Mouse (Mus musculus) midbrain, embryonic 16.5 days (tissue): ENCODE measurements at regions not wholly inside any gene's neighbourhood (a gene's known extent, or its start where the extent isn't known, plus 50 kb on each side); places are given as distances from the start of the nearest gene placed in this dataset.
A peak's percentile ranks its signal among the peaks of the same experiment; 100 is the strongest.

Source experiments
- ATAC-seq: fragments of 200-750 bp; cut with Nextera tagmentation; 2 replicates; pipeline ENCODE4 v1.8.0; 2017; ENCODE audit warnings: moderate TSS enrichment
- H3K27ac ChIP-seq: fragments of 300-500 bp; sonication (generic); 2 replicates; pipeline ENCODE4 v1.5.1; 2014; ENCODE audit warnings: mild to moderate bottlenecking, low read length, mixed read lengths
- H3K27me3 ChIP-seq: fragments of 300-500 bp; sonication (generic); 2 replicates; pipeline ENCODE4 v1.6.1; 2014; ENCODE audit warnings: low read depth, low read length, mixed read lengths; ENCODE audit not compliant: control insufficient read depth, insufficient read depth
- H3K36me3 ChIP-seq: fragments of 300-500 bp; sonication (generic); 2 replicates; pipeline ENCODE4 v1.6.1; 2014; ENCODE audit warnings: mild to moderate bottlenecking, low read length, moderate library complexity, mixed read lengths; ENCODE audit not compliant: control insufficient read depth, insufficient read depth
- H3K4me1 ChIP-seq: fragments of 300-500 bp; sonication (generic); 2 replicates; pipeline ENCODE4 v1.6.1; 2014; ENCODE audit warnings: mild to moderate bottlenecking, low read length, mixed read lengths; ENCODE audit not compliant: control insufficient read depth, insufficient read depth
- H3K4me2 ChIP-seq: fragments of 300-500 bp; sonication (generic); 2 replicates; pipeline ENCODE4 v1.6.1; 2014; ENCODE audit warnings: mild to moderate bottlenecking, low read length, mixed read lengths
- H3K4me3 ChIP-seq: fragments of 300-500 bp; sonication (generic); 2 replicates; pipeline ENCODE4 v1.5.1; 2014; ENCODE audit warnings: low read depth, mild to moderate bottlenecking, low read length, moderate library complexity, mixed read lengths
- H3K9ac ChIP-seq: fragments of 300-500 bp; sonication (generic); 2 replicates; pipeline ENCODE4 v1.6.1; 2014; ENCODE audit warnings: low read depth, low read length, mixed read lengths
- H3K9me3 ChIP-seq: fragments of 300-500 bp; sonication (generic); replicated peaks from 2 replicates; pipeline ENCODE4 v1.6.1; 2014; ENCODE audit warnings: mild to moderate bottlenecking, low read length, mixed read lengths; ENCODE audit not compliant: control insufficient read depth, poor library complexity, severe bottlenecking
- WGBS: fragments of 180-500 bp; shearing (Covaris S2); extraction: QIAGEN DNeasy Blood & Tissue Kit; methylation state at CpG from one replicate; pipeline ENCODE4 v1.1.7; 2014; 5-methylcytosine and 5-hydroxymethylcytosine counted together

- H3K27me3 ChIP-seq, result no peaks in the 10 kb centered on the region
- 16% methylated on average over 6 of the region's 6 CpGs for WGBS
- H3K36me3 ChIP-seq, result no peaks in the 10 kb centered on the region
- no peak overlapping the region for H3K4me2 ChIP-seq
- peak overlapping the region; percentile 2; the same call in 1 of the 2 replicates for H3K27ac ChIP-seq
- ATAC-seq, result peak; percentile 81
- no peak overlapping the region for H3K4me3 ChIP-seq
- H3K9ac ChIP-seq, result no peak overlapping the region
- no peaks in the 10 kb centered on the region for H3K9me3 ChIP-seq
- peaks cover 15% of the 10 kb centered on the region for H3K4me1 ChIP-seq
These were observed 249.4 kb upstream of the Mki67 start for GRCm38 (mm10) chr7:135965528-135965927.

- H3K9me3 ChIP-seq, result no peaks in the 10 kb centered on the region
- H3K9ac ChIP-seq, result no peak overlapping the region
- no peaks in the 10 kb centered on the region for H3K36me3 ChIP-seq
- peaks cover 15% of the 10 kb centered on the region for H3K4me1 ChIP-seq
- H3K27ac ChIP-seq, result 0 out of 2 replicates have a peak overlapping the region, but pooled peaks have one; percentile 2
- no peaks in the 10 kb centered on the region for H3K27me3 ChIP-seq
- WGBS, result 43% methylated on average over 4 of the region's 4 CpGs
- no peak overlapping the region for H3K4me3 ChIP-seq
- H3K4me2 ChIP-seq, result no peak overlapping the region
- ATAC-seq, result no peak
These were observed 250.1 kb upstream of the Mki67 start for GRCm38 (mm10) chr7:135966231-135966630.

DNA sequence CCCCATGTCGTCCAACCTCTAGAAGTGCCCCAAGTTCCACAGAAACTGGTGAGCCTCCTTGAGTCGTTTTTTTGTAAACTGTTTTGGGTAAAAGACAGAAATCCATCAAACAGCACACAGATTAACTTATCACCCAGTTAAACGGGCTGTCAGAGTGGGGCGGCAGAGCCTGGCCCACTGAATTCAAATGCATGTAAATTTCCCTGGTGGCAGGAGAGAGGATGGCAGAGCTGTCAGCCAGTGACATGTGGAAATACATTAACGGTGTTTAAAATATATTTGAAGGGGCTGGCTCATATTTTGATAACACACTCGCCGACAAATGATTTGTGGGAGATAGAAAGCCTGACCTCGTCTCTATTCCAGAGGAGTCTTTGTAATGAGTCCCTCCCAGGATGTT is 252.5 kb upstream of the Mki67 start:
- 49% methylated on average over 8 of the region's 8 CpGs for WGBS
- Histone ChIP-seq H3K9ac (no peak overlapping the region), H3K36me3 (no peaks in the 10 kb centered on the region), H3K27me3 (no peaks in the 10 kb centered on the region; the same call in 1 of the 2 replicates), H3K4me1 (peaks cover 15% of the 10 kb centered on the region), H3K27ac (no peak overlapping the region), H3K9me3 (no peaks in the 10 kb centered on the region), H3K4me3 (no peak overlapping the region), H3K4me2 (no peak overlapping the region)
- ATAC-seq, result no peak

DNA sequence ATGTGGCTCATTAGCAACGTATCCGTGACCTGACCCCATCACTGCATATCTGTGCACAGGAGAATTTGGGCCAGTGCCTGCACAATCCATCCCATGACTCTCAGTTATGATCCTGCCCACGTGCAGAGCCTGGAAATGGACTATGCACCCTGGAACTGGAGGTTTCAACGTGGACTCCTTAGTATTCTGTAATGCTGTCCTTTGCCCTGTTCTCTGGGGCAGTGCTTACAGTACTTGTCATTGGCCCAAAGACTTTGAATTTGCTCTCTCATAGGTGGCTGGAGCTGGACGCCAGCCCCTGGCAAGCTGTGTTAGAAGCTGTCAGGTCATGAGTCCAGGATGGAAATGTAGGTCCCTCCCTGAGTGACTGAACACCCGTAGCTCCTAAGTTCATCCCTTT is 269.9 kb upstream of the Mki67 start:
- H3K4me2 ChIP-seq, result no peak overlapping the region
- no peak overlapping the region for H3K27ac ChIP-seq
- 85% methylated on average over 6 of the region's 6 CpGs for WGBS

DNA sequence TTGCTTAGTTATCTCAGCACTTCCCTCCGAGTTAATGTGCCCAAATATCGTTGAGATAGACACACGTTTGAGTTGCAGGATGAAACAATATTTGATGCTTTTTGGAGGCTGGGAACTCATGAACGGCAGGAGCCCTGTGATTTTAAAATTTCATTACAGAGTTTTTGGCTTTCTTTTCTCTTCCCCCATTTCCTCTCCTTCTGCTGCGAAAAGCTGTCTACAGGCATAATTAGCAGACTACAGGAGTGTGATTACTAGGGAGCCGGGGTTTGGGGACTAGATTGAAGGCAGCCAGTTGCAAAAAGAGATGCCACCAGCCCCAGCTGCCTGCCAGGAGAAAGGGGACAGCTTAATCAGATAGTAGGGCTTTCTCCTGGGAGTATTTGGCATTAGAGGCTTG is 274.2 kb upstream of the Mki67 start:
- no peak overlapping the region for H3K4me3 ChIP-seq
- no peak for ATAC-seq
- 50% methylated on average over 6 of the region's 6 CpGs for WGBS
- H3K4me1 ChIP-seq, result no peaks in the 10 kb centered on the region
- no peaks in the 10 kb centered on the region for H3K27me3 ChIP-seq
- H3K27ac ChIP-seq, result no peak overlapping the region
- no peak overlapping the region for H3K4me2 ChIP-seq
- no peaks in the 10 kb centered on the region for H3K36me3 ChIP-seq
- no peak overlapping the region for H3K9ac ChIP-seq
- H3K9me3 ChIP-seq, result no peaks in the 10 kb centered on the region

More for the DNA sequence above, 269.9 kb upstream of the Mki67 start:
- Histone ChIP-seq H3K9me3 (no peaks in the 10 kb centered on the region), H3K4me3 (no peak overlapping the region), H3K4me1 (no peaks in the 10 kb centered on the region), H3K36me3 (no peaks in the 10 kb centered on the region), H3K27me3 (no peaks in the 10 kb centered on the region), H3K9ac (no peak overlapping the region)
- ATAC-seq, result no peak

DNA sequence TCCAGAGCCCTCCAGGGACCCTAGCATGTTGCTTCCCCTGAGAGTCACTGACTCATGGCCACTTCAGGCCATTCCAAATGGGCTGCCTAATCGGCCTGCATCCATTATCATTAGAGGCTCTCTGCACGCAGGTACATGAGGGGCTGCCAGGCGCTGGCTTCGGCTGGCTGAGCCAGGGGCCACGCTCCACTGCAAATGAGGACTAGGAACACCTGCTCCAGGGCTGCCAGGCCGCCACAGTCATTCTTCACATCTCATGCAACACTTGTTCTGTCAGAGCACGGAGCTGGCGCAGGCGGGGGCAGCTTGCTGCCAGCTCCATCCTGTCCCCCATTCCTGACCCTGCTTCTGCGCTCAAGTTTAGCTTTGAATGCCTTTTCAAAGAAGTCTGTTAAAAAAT is 280.7 kb upstream of the Mki67 start:
- 62% methylated on average over 10 of the region's 10 CpGs for WGBS
- Histone ChIP-seq H3K27ac (no peak overlapping the region), H3K9me3 (no peaks in the 10 kb centered on the region), H3K4me2 (no peak overlapping the region), H3K36me3 (no peaks in the 10 kb centered on the region), H3K27me3 (no peaks in the 10 kb centered on the region), H3K9ac (no peak overlapping the region), H3K4me3 (no peak overlapping the region), H3K4me1 (no peaks in the 10 kb centered on the region)
- ATAC-seq, result no peak

- Histone ChIP-seq H3K27ac (no peak overlapping the region), H3K36me3 (no peaks in the 10 kb centered on the region), H3K27me3 (no peaks in the 10 kb centered on the region), H3K9ac (no peak overlapping the region), H3K4me1 (no peaks in the 10 kb centered on the region), H3K4me2 (no peak overlapping the region), H3K9me3 (no peaks in the 10 kb centered on the region), H3K4me3 (no peak overlapping the region)
- WGBS, result 72% methylated on average over 3 of the region's 3 CpGs
- no peak for ATAC-seq
These were observed 281.5 kb upstream of the Mki67 start for GRCm38 (mm10) chr7:135997640-135998039.

DNA sequence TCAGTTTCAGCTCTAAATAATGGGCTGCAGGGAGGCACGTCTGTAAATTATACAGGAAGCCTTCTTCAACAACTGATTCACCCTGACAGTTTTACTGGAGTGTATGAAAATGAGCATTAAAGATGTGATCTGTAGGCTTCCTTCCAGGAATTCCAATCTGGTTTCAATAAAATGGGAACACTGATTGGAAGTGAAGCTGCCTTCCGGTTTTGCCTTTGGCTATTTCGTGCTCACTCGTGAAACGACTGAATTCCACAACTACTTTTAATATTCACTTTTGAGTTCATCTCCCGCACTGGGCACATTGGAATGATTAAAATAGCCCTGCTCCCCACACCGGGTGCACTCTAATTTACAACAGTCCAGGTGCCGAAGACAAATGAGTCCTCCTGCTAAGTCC is 286.2 kb upstream of the Mki67 start:
- Histone ChIP-seq H3K27ac (no peak overlapping the region), H3K4me2 (no peak overlapping the region), H3K4me3 (no peak overlapping the region), H3K9ac (no peak overlapping the region), H3K9me3 (no peaks in the 10 kb centered on the region), H3K27me3 (no peaks in the 10 kb centered on the region), H3K36me3 (no peaks in the 10 kb centered on the region), H3K4me1 (no peaks in the 10 kb centered on the region)
- 68% methylated on average over 8 of the region's 8 CpGs for WGBS
- ATAC-seq, result no peak

DNA sequence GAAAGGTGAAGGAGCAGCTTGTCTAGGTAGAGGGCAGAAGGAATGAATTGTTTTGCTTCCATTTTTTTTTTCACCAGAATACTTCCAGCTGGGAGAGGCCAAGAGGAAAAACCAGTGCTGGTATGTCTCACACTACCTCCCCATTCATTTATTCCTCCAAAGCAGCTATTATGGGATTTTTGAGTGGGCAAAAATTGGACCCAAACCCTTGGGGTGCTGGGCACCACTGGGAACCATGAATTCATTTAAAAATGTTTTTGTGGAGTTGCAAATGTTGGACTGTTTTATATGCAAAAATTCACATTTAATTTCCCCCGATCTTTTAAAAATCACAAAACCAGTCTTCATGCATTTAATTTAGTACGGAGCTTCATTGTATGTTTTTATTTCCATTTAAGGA is 287.1 kb upstream of the Mki67 start:
- 86% methylated on average over 2 of the region's 2 CpGs for WGBS
- no peaks in the 10 kb centered on the region for H3K27me3 ChIP-seq
- ATAC-seq, result no peak

More for the DNA sequence above, 287.1 kb upstream of the Mki67 start:
- Histone ChIP-seq H3K27ac (no peak overlapping the region), H3K9ac (no peak overlapping the region), H3K4me1 (peaks cover 5% of the 10 kb centered on the region; the same call in 1 of the 2 replicates), H3K4me3 (no peak overlapping the region), H3K9me3 (no peaks in the 10 kb centered on the region), H3K36me3 (no peaks in the 10 kb centered on the region), H3K4me2 (no peak overlapping the region)
